Mouse (Mus musculus): Measurements from ENCODE around the gene Hoxc6. TPM values are rescaled to one million over a fixed set of nuclear protein-coding genes. Genes with fewer than 3 reads are reported as not detected.
A peak's percentile ranks its signal among the peaks of the same experiment; 100 is the strongest.

The Hoxc6 gene
- total RNA-seq (2021): not detected
- long read RNA-seq, experiment 1: 0 reads
- long read RNA-seq, experiment 2: 0 reads

GRCm38 (mm10) chr15:102997939-102998355, at the start of gene Hoxc6:
Hoxc6 (plus strand) TSS chr15:102998257.
- intact Hi-C loops (cut with DNase I): no loop called here

GRCm38 (mm10) chr15:102948842-102949241, 49.2 kb upstream of the Hoxc6 start:
- no peak for DNase-seq (ENCODE audit: low spot score in 2 of 2)
- intact Hi-C loops (cut with DNase I): no loop called here

More at GRCm38 (mm10) chr15:102997939-102998355, at the start of gene Hoxc6:
- DNase-seq (ENCODE audit: low spot score in 2 of 2): no peak

GRCm38 (mm10) chr15:102949696-102950095, 48.4 kb upstream of the Hoxc6 start:
- intact Hi-C loops (cut with DNase I): no loop called here
- DNase-seq (ENCODE audit: low spot score in 2 of 2): no peak

- intact Hi-C loops (cut with DNase I): no loop called here
- no peak for DNase-seq (ENCODE audit: low spot score in 2 of 2)
Observed at GRCm38 (mm10) chr15:102950877-102951276, 47.2 kb upstream of the Hoxc6 start.

- intact Hi-C loops (cut with DNase I): no loop called here
Observed at GRCm38 (mm10) chr15:102953561-102953960, 44.5 kb upstream of the Hoxc6 start.

GRCm38 (mm10) chr15:102954192-102955006, 43.7 kb upstream of the Hoxc6 start, which contains the start of gene Hoxc11:
Hoxc11 (plus strand) TSS chr15:102954427.
- DNase-seq (ENCODE audit: low spot score in 2 of 2): no peak
- intact Hi-C loops (cut with DNase I): no loop called here

More at GRCm38 (mm10) chr15:102953561-102953960, 44.5 kb upstream of the Hoxc6 start:
- no peak for DNase-seq (ENCODE audit: low spot score in 2 of 2)

GRCm38 (mm10) chr15:102955007-102955382, 43.1 kb upstream of the Hoxc6 start:
- intact Hi-C loops (cut with DNase I): no loop called here
- DNase-seq (ENCODE audit: low spot score in 2 of 2): no peak

GRCm38 (mm10) chr15:102955833-102956640, 42.0 kb upstream of the Hoxc6 start:
- intact Hi-C loops (cut with DNase I): no loop called here
- DNase-seq (ENCODE audit: low spot score in 2 of 2): no peak

GRCm38 (mm10) chr15:102956906-102957305, 41.2 kb upstream of the Hoxc6 start:
- DNase-seq (ENCODE audit: low spot score in 2 of 2): no peak
- intact Hi-C loops (cut with DNase I): no loop called here

GRCm38 (mm10) chr15:102959663-102960191, 38.3 kb upstream of the Hoxc6 start:
- intact Hi-C loops (cut with DNase I): loop anchor here (10.0 kb wide), 1 partner anchor 265 kb away; no protein-coding TSS in a partner anchor
- DNase-seq (ENCODE audit: low spot score in 2 of 2): no peak

GRCm38 (mm10) chr15:102961728-102962127, 36.3 kb upstream of the Hoxc6 start:
- DNase-seq (ENCODE audit: low spot score in 2 of 2): no peak
- intact Hi-C loops (cut with DNase I): loop anchor here (10.0 kb wide), 1 partner anchor 267 kb away; no protein-coding TSS in a partner anchor

- no peak for DNase-seq (ENCODE audit: low spot score in 2 of 2)
- intact Hi-C loops (cut with DNase I): loop anchor here (10.0 kb wide), 1 partner anchor 268 kb away; no protein-coding TSS in a partner anchor
Observed at GRCm38 (mm10) chr15:102962492-102962891, 35.6 kb upstream of the Hoxc6 start.

- intact Hi-C loops (cut with DNase I): loop anchor here (10.0 kb wide), 1 partner anchor 268 kb away; no protein-coding TSS in a partner anchor
- DNase-seq (ENCODE audit: low spot score in 2 of 2): no peak
Observed at GRCm38 (mm10) chr15:102963259-102963658, 34.8 kb upstream of the Hoxc6 start.

GRCm38 (mm10) chr15:102963671-102964640, 34.1 kb upstream of the Hoxc6 start:
- intact Hi-C loops (cut with DNase I): loop anchor here (10.0 kb wide), 1 partner anchor 269 kb away; no protein-coding TSS in a partner anchor
- DNase-seq (ENCODE audit: low spot score in 2 of 2): no peak

- intact Hi-C loops (cut with DNase I): loop anchor here (10.0 kb wide), 1 partner anchor 270 kb away; no protein-coding TSS in a partner anchor
- no peak for DNase-seq (ENCODE audit: low spot score in 2 of 2)
Observed at GRCm38 (mm10) chr15:102965003-102965891, 32.8 kb upstream of the Hoxc6 start.

GRCm38 (mm10) chr15:102965892-102966775, 31.9 kb upstream of the Hoxc6 start:
- intact Hi-C loops (cut with DNase I): loop anchor here (10.0 kb wide), 1 partner anchor 271 kb away; no protein-coding TSS in a partner anchor
- peak in 1 of 2 experiments; percentile 25 for DNase-seq (ENCODE audit: low spot score in 2 of 2)

Data from left cerebral cortex, postnatal 14 days (tissue).